Mouse (Mus musculus) stomach, postnatal 0 days (tissue): ENCODE results near the gene Ccdc149.

ENCODE experiments used
- CTCF ChIP-seq: IDR thresholded peaks from 2 replicates; pipeline ENCODE4 v1.5.1; 2016; ENCODE audit warnings: antibody characterized with exemption, low read depth, mild to moderate bottlenecking, moderate library complexity
- EP300 ChIP-seq: optimal IDR thresholded peaks from 2 replicates; pipeline ENCODE3; 2016; ENCODE audit warnings: antibody characterized with exemption

GRCm38 (mm10) chr5:52423893-52424292, 47.4 kb downstream of the Ccdc149 start:
- no peak for TF ChIP-seq CTCF
- TF ChIP-seq EP300, result no peak
